Mouse (Mus musculus) urinary bladder, adult 2 months (tissue): ENCODE results near the gene Ncoa7. TPM values are rescaled to one million over a fixed set of nuclear protein-coding genes. Genes with fewer than 3 reads are reported as not detected.

Source experiments
- DNase-seq: peaks from one replicate; pipeline ENCODE4 v3.0.0; 2022; ENCODE audit warnings: low spot score
- polyA plus RNA-seq: library from polyadenylated mRNA; depleted of rRNA; stranded (reverse); fragments of >200 nt; gene quantifications from 2 replicates; pipeline ENCODE4 v1.2.3, GENCODE M21; 2012

Gene Ncoa7
- polyA plus RNA-seq, 1 experiment: 17.8 TPM

- no peak for DNase-seq
These were observed 57.7 kb downstream of the Ncoa7 start for GRCm38 (mm10) chr10:30745238-30745974.

- no peak for DNase-seq
These were observed 59.9 kb downstream of the Ncoa7 start for GRCm38 (mm10) chr10:30743275-30743674.

- DNase-seq: no peak
These were observed 64.7 kb downstream of the Ncoa7 start for GRCm38 (mm10) chr10:30738403-30738802.

GRCm38 (mm10) chr10:30737323-30737722, 65.8 kb downstream of the Ncoa7 start:
- no peak for DNase-seq

- DNase-seq: no peak
These were observed 69.9 kb downstream of the Ncoa7 start for GRCm38 (mm10) chr10:30733148-30733785.

GRCm38 (mm10) chr10:30731321-30731914, 71.7 kb downstream of the Ncoa7 start:
- DNase-seq: no peak

- DNase-seq: no peak
These were observed 72.3 kb downstream of the Ncoa7 start for GRCm38 (mm10) chr10:30730791-30731190.

GRCm38 (mm10) chr10:30729157-30730096, 73.7 kb downstream of the Ncoa7 start:
- DNase-seq: no peak

GRCm38 (mm10) chr10:30723014-30723413, 80.1 kb downstream of the Ncoa7 start:
- DNase-seq: no peak

GRCm38 (mm10) chr10:30720556-30720955, 82.6 kb downstream of the Ncoa7 start:
- DNase-seq: no peak

- DNase-seq: no peak
These were observed 83.2 kb downstream of the Ncoa7 start for GRCm38 (mm10) chr10:30719947-30720346.

GRCm38 (mm10) chr10:30718703-30719340, 84.3 kb downstream of the Ncoa7 start:
- no peak for DNase-seq

GRCm38 (mm10) chr10:30716171-30716570, 87.0 kb downstream of the Ncoa7 start:
- no peak for DNase-seq

GRCm38 (mm10) chr10:30712540-30712939, 90.6 kb downstream of the Ncoa7 start:
- no peak for DNase-seq

- DNase-seq: no peak
These were observed 93.2 kb downstream of the Ncoa7 start for GRCm38 (mm10) chr10:30709846-30710403.

GRCm38 (mm10) chr10:30708039-30708438, 95.1 kb downstream of the Ncoa7 start:
- DNase-seq: no peak

GRCm38 (mm10) chr10:30702663-30703062, 100.5 kb downstream of the Ncoa7 start:
- DNase-seq: no peak

- no peak for DNase-seq
These were observed 116.3 kb downstream of the Ncoa7 start for GRCm38 (mm10) chr10:30686862-30687261.

- DNase-seq: no peak
These were observed 119.7 kb downstream of the Ncoa7 start for GRCm38 (mm10) chr10:30683449-30683848.

- DNase-seq: no peak
These were observed 123.4 kb downstream of the Ncoa7 start for GRCm38 (mm10) chr10:30679756-30680155.

- no peak for DNase-seq
These were observed 125.1 kb downstream of the Ncoa7 start for GRCm38 (mm10) chr10:30678051-30678450.
